Mouse (Mus musculus): ENCODE measurements around the gene Rabgap1l. TPM values are rescaled to one million over a fixed set of nuclear protein-coding genes. Genes with fewer than 3 reads are reported as not detected.

The Rabgap1l gene
- polyA plus RNA-seq, 1 experiment = 12.9 TPM

DNA sequence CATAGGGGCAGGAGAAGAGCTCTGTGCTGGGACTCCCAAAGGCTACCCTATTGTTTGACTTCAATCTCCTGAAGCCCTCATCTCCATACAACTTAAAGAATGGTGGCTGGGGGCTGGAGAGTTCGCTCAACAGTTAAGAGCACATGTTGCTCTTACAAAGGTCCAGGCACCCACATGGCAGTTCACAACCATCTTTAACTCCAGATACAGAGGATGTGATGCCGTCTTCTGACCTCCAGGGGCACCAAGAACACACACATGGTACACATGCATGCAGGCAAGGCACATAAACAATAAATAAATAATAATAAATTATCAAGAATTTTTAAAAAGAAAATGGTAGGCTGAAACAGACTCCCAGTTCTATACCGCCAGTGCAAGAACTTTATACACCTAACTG is 3.1 kb downstream of the Rabgap1l start:
- no peak overlapping the region for H3K4me3 ChIP-seq (ENCODE audit: insufficient read depth, low read depth, low read length)
- no peak for DNase-seq
- H3K4me1 ChIP-seq (ENCODE audit: control insufficient read depth, insufficient read depth, low read length) = peaks cover 16% of the 10 kb centered on the region
- TF ChIP-seq CTCF (conservative IDR thresholded peaks at IDR 0.05; ENCODE audit: insufficient read depth, insufficient read length, low read depth, low read length) (no peak), POLR2A (IDR thresholded peaks at IDR 0.05; ENCODE audit: low read depth, low read length) (no peak)
- H3K27me3 ChIP-seq (replicated peaks; ENCODE audit: control insufficient read depth, insufficient read depth, low read length) = no peaks in the 10 kb centered on the region
- no peaks in the 10 kb centered on the region for H3K36me3 ChIP-seq (ENCODE audit: control insufficient read depth, insufficient read depth, low read length)
- 98% methylated on average over 3 of the region's 3 CpGs for WGBS
- no peak overlapping the region for H3K27ac ChIP-seq (ENCODE audit: insufficient read depth, low read depth, low read length)

DNA sequence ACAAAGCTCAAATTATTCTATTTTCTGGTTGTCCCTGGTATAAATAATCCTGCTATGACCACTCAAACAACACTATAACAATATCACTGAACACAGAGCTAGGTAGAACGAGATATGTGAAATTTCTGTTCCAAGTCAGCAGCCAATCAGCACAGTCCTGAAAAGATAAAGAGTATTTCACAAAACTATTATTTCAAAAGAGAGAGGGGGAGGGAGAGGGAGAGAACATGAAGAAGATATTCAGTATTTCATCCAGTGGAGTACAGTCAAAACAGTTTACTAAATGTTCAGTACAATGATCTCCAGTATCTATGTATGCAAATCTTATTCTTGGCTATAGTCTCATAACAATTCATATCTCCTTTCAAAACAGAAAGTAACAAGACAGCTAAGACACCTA is 5.1 kb downstream of the Rabgap1l start:
- Histone ChIP-seq H3K27ac (ENCODE audit: insufficient read depth, low read depth, low read length) (no peak overlapping the region), H3K4me3 (ENCODE audit: insufficient read depth, low read depth, low read length) (no peak overlapping the region), H3K4me1 (ENCODE audit: control insufficient read depth, insufficient read depth, low read length) (peaks cover 20% of the 10 kb centered on the region), H3K36me3 (ENCODE audit: control insufficient read depth, insufficient read depth, low read length) (no peaks in the 10 kb centered on the region), H3K27me3 (replicated peaks; ENCODE audit: control insufficient read depth, insufficient read depth, low read length) (no peaks in the 10 kb centered on the region)
- TF ChIP-seq POLR2A (IDR thresholded peaks at IDR 0.05; ENCODE audit: low read depth, low read length) = no peak
- TF ChIP-seq CTCF (conservative IDR thresholded peaks at IDR 0.05; ENCODE audit: insufficient read depth, insufficient read length, low read depth, low read length) = no peak
- 61% methylated on average over 1 of the region's 1 CpGs for WGBS
- no peak for DNase-seq

DNA sequence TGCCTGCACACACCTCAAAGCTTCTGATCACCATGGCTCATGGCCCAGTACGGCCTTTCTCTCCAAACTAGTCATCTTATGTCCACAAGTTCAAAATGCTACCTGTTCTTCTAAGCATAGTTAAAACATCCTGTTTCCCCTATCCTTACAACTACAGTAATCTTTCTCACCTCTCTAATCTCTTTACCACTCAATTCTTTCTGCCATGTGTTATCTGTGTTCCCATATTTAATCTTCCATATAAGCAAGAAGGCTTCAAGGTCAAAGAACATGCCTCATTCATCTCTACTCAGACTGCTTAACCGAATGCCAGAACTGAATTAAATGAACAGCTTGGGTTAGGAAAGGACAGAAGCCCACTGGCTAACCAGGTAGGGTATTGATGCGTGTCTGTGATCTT is 5.8 kb downstream of the Rabgap1l start:
- TF ChIP-seq CTCF (conservative IDR thresholded peaks at IDR 0.05; ENCODE audit: insufficient read depth, insufficient read length, low read depth, low read length) (no peak), POLR2A (IDR thresholded peaks at IDR 0.05; ENCODE audit: low read depth, low read length) (no peak)
- H3K4me3 ChIP-seq (ENCODE audit: insufficient read depth, low read depth, low read length) = no peak overlapping the region
- peaks cover 20% of the 10 kb centered on the region for H3K4me1 ChIP-seq (ENCODE audit: control insufficient read depth, insufficient read depth, low read length)
- no peaks in the 10 kb centered on the region for H3K36me3 ChIP-seq (ENCODE audit: control insufficient read depth, insufficient read depth, low read length)
- DNase-seq = no peak
- no peaks in the 10 kb centered on the region for H3K27me3 ChIP-seq (replicated peaks; ENCODE audit: control insufficient read depth, insufficient read depth, low read length)
- 53% methylated on average over 3 of the region's 3 CpGs for WGBS
- peak overlapping the region; percentile 64 for H3K27ac ChIP-seq (ENCODE audit: insufficient read depth, low read depth, low read length)

DNA sequence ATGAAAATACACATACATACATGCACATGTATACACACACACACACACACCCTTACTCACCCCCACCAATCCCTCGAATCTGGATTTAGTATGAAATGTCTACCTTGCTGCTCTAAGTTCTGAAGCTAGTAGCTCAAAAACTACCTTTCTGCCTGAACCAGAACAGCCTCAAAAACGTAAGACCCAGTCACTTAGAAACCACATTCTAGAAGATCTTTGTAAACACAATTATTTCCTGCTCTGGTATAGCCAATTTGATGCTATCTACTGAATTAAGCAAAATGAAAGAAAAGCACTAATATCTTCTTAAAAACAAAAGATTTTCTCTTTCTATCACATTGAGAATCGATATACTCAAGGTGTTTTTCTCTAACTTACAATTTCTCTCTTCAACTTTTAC is 6.4 kb downstream of the Rabgap1l start:
- no peaks in the 10 kb centered on the region for H3K27me3 ChIP-seq (replicated peaks; ENCODE audit: control insufficient read depth, insufficient read depth, low read length)
- peak overlapping the region; percentile 99 for H3K27ac ChIP-seq (ENCODE audit: insufficient read depth, low read depth, low read length)
- peaks cover 20% of the 10 kb centered on the region for H3K4me1 ChIP-seq (ENCODE audit: control insufficient read depth, insufficient read depth, low read length)
- H3K4me3 ChIP-seq (ENCODE audit: insufficient read depth, low read depth, low read length) = no peak overlapping the region
- no peaks in the 10 kb centered on the region for H3K36me3 ChIP-seq (ENCODE audit: control insufficient read depth, insufficient read depth, low read length)
- 76% methylated on average over 3 of the region's 3 CpGs for WGBS
- DNase-seq = no peak
- TF ChIP-seq POLR2A (IDR thresholded peaks at IDR 0.05; ENCODE audit: low read depth, low read length) (no peak), CTCF (conservative IDR thresholded peaks at IDR 0.05; ENCODE audit: insufficient read depth, insufficient read length, low read depth, low read length) (no peak)

DNA sequence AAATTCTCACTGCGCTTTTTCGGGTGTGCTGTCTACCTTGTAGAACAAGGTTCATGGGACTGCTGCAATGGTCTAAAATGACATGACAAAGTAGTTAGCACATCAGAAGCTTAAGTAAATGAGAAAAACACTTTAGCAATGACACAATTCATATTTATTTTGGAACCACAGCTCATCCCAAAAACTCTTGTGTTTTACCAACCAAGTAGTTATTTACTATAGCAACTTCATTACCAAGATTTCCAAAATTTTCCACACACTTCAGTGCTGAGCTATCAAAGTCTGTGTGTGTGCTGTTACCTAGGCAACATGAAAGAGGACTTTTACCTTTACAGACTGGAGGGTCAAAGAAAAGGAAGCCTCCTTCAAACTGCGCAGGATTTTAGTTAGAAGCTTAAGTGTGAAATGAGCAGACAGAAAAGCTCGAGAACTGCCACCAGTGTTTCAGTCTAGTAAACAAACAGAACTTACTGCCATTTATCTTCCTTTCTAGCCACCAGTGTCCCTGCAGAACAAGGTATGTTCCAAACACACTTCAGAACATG is 7.3 kb downstream of the Rabgap1l start:
- DNase-seq = peak; percentile 78
- H3K4me3 ChIP-seq (ENCODE audit: insufficient read depth, low read depth, low read length) = no peak overlapping the region
- H3K27me3 ChIP-seq (replicated peaks; ENCODE audit: control insufficient read depth, insufficient read depth, low read length) = no peaks in the 10 kb centered on the region
- WGBS = 37% methylated on average over 4 of the region's 4 CpGs
- H3K36me3 ChIP-seq (ENCODE audit: control insufficient read depth, insufficient read depth, low read length) = no peaks in the 10 kb centered on the region
- peaks cover 20% of the 10 kb centered on the region for H3K4me1 ChIP-seq (ENCODE audit: control insufficient read depth, insufficient read depth, low read length)
- TF ChIP-seq CTCF (conservative IDR thresholded peaks at IDR 0.05; ENCODE audit: insufficient read depth, insufficient read length, low read depth, low read length) (no peak), POLR2A (IDR thresholded peaks at IDR 0.05; ENCODE audit: low read depth, low read length) (no peak)
- H3K27ac ChIP-seq (ENCODE audit: insufficient read depth, low read depth, low read length) = peak overlapping the region; percentile 99

DNA sequence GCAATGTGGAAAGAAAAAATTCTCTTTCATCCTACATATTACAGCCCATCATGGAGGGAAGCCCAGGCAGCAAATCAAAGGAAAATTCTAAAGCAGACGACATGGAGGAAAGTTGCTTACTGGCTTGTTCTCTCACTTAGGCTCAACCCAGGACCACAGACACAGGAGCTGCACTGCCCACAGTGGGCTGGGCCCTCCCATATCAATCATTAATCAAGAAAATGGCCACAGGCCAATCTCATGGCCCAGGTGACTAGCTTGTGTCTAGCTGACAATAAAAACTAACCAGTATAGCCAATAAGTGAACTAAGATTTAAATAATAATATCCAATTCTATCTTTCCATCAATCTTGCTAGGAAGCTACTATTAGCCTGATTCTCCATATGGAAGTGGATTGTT is 8.9 kb downstream of the Rabgap1l start:
- 52% methylated on average over 1 of the region's 1 CpGs for WGBS
- TF ChIP-seq CTCF (conservative IDR thresholded peaks at IDR 0.05; ENCODE audit: insufficient read depth, insufficient read length, low read depth, low read length) = no peak
- TF ChIP-seq POLR2A (IDR thresholded peaks at IDR 0.05; ENCODE audit: low read depth, low read length) = no peak
- no peaks in the 10 kb centered on the region for H3K36me3 ChIP-seq (ENCODE audit: control insufficient read depth, insufficient read depth, low read length)
- DNase-seq = peak; percentile 95
- no peak overlapping the region for H3K27ac ChIP-seq (ENCODE audit: insufficient read depth, low read depth, low read length)
- H3K4me3 ChIP-seq (ENCODE audit: insufficient read depth, low read depth, low read length) = no peak overlapping the region
- H3K27me3 ChIP-seq (replicated peaks; ENCODE audit: control insufficient read depth, insufficient read depth, low read length) = no peaks in the 10 kb centered on the region
- H3K4me1 ChIP-seq (ENCODE audit: control insufficient read depth, insufficient read depth, low read length) = peaks cover 20% of the 10 kb centered on the region

DNA sequence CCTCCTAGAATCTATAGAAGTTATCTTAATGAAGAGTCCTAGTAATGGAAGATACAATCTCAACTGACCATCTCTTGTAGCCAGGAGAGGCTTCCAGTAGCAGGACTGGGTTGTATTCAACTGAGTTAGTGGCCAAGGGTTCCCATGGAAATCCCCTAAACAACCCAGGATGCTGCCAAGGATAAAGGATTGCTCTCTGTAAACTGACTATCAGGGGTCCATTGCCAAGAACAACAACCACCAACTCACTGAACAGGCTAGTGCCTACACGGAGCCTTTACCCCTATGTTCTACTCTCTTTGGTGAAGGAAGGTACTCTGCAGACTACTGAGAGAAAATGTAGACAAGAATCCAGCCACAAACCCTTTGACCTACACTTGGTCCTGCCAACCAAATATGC is 18.8 kb downstream of the Rabgap1l start:
- Histone ChIP-seq H3K27me3 (replicated peaks; ENCODE audit: control insufficient read depth, insufficient read depth, low read length) (no peaks in the 10 kb centered on the region), H3K36me3 (ENCODE audit: control insufficient read depth, insufficient read depth, low read length) (no peaks in the 10 kb centered on the region), H3K4me3 (ENCODE audit: insufficient read depth, low read depth, low read length) (no peak overlapping the region), H3K4me1 (ENCODE audit: control insufficient read depth, insufficient read depth, low read length) (peaks cover 2% of the 10 kb centered on the region; the same call in 1 of the 2 replicates), H3K27ac (ENCODE audit: insufficient read depth, low read depth, low read length) (no peak overlapping the region)
- no peak for DNase-seq
- 74% methylated on average over 1 of the region's 1 CpGs for WGBS
- TF ChIP-seq CTCF (conservative IDR thresholded peaks at IDR 0.05; ENCODE audit: insufficient read depth, insufficient read length, low read depth, low read length) = no peak
- no peak for TF ChIP-seq POLR2A (IDR thresholded peaks at IDR 0.05; ENCODE audit: low read depth, low read length)
